Mouse (Mus musculus) hematopoietic stem cell, adult 5-6 weeks (primary cell): ENCODE measurements at regions not wholly inside any gene's neighbourhood (a gene's known extent, or its start where the extent isn't known, plus 50 kb on each side); places are given as distances from the start of the nearest gene placed in this dataset.

Source experiments
- ATAC-seq, 2 experiments: fragments of 125-278 bp in 1 of 2; replicated peaks in 1 of 2; 2 replicates each; pipeline ENCODE4 v1.8.0; 2016 to 2017; ENCODE audit warnings: inconsistent platforms in 2 of 2, mild to moderate bottlenecking in 2 of 2, moderate number of reproducible peaks in 2 of 2, low read depth in 1 of 2, moderate TSS enrichment in 1 of 2; ENCODE audit not compliant: low FRiP score in 2 of 2, poor library complexity in 2 of 2, severe bottlenecking in 2 of 2, insufficient read depth in 1 of 2, low TSS enrichment in 1 of 2

DNA sequence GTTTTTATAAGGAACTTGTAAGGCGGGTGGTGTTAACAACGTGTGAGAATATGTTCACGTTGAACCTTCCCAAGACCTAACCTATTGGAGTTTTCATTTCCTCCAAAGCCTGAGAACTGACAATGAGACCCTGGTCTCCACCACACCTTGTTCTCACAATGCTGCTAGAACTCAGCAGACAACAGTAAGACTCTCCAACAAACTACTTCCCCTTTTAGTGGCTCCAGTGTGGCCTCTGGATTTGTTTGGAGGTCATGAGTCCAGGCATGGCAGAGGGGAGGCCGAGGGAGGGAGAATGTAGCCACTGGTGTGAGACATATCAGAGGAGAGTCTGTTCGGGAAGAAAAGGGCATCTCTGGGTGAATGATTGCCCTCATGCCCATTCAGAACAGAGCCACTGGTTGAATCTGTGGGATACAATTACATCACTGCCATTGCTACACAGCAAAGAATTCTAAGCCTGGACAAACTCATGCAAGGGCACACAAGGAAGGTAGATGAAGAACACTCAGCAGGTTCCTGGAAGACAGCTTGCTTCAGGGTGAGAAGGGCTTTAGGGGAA lies 109.2 kb upstream of the Ccdc122 start:
- peak in 1 of 2 experiments; percentile 57; a peak in 2 of 4 replicates for ATAC-seq

DNA sequence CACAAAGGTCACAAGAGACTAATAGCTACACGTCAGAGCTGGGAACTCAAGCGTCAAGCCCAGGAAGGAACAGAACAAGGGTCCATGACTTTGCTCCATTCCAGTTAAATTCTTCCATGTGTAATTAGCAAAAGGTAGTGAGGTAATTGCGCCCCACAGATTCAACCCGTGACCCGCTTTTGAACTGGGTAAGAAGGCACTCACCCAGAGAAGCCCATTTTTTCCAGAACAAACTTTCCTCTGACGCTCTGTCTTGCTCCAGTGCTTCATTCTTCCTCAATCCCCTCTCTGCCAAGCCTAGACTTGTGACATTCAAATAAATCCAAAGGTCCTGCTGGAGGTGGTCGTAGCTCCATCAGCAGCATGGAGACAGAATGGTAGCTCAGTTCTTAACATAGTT lies 110.2 kb upstream of the Ccdc122 start:
- ATAC-seq: no peak

DNA sequence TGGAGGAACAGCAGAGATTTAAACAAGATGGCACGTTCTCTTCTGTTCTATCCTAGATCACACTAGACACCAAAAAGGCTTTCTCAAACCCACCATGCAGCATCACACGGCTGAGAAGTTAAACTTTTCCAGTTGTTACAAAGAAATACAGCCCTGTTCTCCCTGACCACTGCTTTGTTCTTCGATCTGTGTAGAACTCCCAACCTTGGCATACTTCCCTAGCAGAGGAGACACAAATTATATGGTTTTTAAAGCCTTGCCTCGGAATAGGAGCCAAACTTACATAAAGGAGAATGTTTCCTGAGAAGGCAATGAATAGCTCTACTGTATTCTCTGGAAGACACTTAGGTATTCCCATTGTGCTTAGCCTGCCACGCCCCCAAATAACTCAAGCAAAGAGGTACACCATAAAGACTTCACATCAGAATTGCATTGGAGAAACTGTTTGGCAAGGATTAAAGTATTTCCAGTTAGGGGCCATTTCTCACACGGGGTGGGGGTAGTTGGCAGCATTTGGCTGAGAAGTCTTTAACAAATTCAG lies 114.1 kb upstream of the Ccdc122 start:
- no peak for ATAC-seq

DNA sequence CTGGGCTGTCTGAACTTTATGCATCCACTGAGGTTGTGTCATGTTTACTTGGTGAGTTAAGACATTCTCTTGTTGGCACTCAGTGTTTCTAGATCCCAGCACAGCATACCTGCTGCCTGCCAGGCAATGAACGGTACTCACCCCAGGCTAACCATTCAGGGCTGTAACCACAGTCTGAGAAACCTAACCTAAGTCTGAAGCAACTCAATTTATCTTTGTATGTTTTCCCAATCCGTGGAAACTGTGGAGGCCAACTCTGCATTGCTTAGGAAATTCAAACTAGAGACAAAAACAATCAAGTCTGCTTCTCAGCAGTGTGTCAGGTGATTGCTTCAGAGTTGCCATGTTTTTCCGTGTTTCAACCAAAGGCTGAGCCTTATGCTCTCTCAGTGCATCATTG lies 118.5 kb upstream of the Ccdc122 start:
- no peak for ATAC-seq

DNA sequence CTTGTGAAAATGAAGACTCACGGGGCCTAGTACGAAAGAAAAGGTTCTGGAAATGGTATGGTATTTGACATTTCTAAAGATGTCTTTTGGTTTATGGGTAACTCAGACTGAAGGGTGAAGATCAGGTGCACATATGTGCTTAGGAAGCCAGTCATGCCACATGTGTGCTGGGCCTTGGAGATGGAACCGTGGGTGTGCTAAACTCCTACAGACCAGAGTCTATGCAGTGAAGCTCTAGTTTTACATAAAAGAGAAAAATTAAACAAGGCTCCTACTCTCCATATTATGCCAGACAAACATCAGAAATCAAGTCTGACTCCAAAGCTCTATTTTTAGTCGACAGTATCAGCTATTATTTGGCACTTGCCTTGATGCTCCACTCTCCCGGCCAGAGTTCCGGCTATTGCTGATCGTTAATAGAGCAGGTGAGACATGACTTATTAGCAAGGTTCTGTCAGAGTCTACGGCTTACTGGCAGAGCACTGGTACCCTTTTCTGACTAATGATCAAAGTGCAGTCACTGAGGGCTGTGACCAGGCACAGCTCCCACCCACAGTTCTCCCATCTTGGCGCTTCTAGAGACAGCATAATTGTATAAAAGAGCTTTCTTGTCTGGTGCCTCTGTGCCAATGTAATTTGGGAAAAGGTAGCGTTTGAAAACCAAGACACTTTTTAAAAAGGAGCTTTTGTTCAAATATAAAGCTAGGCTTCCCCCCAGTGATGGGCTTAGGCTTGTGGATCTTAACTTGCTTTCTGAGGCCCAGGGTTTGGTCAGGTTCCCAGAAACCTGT lies 119.2 kb upstream of the Ccdc122 start:
- no peak for ATAC-seq

DNA sequence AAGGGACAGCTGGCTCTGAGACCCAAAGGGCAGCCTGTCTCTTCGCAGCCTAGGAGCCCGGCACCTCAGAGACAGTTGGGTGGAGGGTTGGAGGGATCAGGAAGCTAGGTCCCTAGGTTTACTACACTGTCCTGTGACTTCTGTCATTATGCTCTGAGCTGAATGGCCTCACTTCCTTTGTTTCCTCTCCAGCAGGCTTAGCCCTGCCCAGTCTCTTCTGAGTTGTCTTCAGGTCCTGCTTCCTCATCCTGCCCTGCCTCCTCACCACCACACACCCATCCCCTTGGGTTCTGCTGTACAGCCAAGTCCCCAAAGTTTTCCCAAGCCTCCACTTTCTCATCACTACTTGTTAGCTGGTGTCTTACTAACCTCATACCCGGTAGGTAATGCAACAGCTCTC lies 122.7 kb upstream of the Ccdc122 start:
- ATAC-seq: peak in 1 of 2 experiments; percentile 29; a peak in 1 of 4 replicates

DNA sequence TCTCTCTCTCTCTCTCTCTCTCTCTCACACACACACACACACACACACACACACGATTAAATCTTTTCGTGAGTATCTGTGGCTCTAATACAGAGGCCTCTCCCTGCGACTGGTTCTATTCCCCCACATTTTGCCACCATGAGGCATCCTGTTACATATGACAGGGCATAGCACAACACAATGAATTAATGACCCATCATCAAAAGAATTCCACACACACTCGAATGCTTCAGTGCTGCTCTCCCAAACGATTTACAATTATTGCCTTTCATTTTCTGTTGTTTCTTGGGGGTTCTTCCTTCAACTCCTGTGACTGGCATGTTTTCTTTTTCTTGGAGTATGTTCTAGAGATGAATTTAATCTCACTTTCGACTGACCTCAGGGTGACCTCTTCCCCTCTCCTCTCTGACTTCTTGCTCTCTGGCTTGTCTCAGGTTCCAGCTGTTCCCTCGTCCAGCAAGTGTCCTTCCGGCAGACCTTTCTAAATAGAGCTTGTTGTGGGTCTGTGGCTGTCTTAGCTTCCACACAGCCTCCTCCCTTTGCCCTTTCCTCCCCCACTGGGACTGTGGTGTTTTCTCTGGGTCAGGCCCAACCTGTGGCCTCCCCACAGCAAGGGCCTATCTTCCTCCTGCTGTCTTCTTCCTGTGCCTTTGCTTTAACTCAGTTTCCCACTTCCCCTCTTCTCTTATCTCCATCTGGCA lies 124.1 kb upstream of the Ccdc122 start:
- peak; percentile 14 to 62; a peak in 3 of 4 replicates for ATAC-seq

DNA sequence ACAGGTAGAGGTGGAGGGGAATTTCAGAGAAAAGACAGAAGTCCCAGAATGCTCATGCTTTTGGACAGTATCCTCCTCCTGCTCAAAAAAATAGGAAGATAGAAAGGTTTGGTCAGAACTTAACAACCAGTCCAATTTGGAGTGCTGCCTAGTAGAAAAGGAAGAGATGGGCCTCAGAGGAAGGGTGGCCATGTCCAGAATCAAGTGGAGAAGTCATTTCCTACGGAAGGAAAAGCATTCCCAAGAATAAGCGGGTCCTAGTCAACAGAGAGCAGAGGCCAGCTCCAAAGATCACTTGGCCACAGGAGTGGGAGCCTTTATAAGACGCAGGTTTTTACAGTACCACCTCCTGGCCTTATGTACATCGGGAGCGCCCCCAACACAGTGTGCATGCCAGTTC lies 125.3 kb upstream of the Ccdc122 start:
- ATAC-seq: no peak

DNA sequence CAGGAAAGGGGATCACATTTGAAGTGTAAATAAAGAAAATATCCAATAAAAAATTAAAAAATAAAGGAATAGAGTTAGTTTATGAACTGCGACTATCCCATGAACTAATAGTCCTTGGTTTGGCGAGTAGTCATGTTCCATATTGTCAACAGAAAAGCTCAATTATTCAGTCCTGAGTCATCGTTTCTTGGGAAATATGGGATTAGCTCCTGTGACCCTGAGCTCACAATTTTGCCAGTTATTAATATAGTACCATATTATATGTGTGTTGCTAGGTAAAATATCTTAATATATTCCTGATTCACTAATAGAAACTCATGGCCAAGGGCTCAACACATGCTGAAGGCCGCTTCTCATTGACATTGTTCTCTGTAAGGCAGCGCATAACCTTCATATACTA lies 126.4 kb upstream of the Ccdc122 start:
- ATAC-seq: no peak

DNA sequence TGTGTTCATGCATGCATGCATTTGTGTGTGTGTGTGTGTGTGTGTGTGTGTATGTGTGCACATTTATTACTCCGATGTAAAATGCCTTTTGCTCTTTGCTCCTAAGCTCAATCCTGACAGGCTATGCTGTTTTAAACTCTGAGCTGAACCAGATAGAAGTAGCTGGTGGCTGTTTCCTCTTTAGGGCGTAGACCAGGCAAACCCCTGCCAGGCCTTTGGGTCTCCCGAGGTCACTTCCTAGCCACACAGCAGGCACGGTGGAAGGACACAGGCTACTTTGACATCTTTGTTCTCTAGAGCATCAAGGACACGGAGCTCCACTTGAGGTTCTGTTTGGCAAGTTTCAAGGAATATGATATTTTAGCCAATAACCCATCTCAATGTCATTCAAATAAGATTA lies 128.6 kb upstream of the Ccdc122 start:
- ATAC-seq: no peak

DNA sequence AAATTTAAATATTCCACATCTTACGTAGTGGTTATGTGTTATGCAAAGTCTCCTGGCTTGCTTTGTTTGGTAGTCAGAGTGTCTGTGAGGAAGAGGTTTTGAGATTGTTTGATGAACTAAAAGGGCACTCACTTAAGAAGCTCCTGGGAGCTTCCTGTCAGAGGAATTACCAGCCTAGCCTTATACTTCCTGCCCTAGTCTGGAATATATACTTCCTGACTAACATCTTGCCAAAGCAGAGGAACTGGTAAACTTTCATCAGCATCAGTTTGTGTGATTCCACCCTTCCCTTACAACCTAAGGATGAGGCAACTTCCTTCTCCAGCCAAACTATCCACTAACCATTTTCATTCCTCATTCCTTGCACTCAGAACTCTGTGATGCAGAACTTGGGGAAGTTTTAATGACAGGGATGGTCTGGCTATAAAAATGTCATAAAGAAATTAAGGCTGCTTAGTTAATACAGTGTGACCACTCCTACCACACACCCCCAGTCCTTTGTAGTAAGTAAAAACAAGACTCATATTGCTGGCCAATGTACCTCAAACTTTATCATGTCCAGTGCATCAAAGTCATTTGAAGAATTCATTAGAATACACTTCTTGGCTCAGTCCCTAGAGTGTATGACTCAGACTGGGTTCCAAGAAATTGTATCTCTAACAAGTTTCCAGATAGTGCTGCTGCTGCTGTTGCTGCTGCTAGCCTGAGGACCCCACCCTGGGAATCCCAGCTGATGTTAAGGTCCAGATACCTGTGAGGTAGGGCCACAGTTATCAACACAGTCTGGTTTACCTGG lies 133.4 kb upstream of the Ccdc122 start:
- ATAC-seq: no peak

DNA sequence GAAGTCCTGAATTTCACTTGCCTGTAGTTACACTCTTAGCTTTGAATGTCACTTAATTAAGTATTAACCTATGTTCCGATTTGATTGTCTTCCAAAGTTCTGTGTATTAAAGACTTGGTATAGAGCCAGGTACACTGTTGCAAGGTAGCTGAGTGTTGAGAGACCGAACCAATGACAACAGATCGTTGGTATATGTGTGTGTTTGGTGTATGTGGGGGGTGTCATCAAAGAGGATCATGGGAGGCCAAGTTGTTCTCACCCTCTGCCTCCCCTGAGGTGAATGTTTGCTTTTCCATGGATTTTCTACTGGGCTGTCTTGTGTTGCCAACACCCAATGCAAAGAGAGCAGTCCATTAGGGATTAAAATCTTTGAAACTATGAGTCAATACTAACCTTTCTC lies 135.1 kb upstream of the Ccdc122 start:
- no peak for ATAC-seq

DNA sequence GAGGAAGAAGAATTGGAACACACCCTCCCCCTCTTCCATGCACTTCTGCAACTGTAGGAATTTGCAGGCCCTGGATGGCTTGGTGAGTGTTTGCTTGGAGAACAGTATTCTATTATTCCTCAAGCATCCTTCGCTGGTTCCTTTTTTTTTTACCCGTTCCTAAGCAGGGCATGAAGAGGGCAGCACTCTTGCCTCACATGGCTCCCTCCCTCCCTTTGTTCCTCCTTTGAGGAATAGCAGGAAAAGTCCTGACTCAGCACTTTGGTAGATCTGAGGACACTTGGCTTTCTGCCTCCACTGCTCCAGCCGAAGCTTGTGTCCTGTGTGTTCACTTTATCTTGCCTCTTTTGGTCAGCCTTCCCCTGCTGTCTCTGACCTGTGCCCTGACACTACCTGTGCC lies 137.2 kb upstream of the Ccdc122 start:
- no peak for ATAC-seq

DNA sequence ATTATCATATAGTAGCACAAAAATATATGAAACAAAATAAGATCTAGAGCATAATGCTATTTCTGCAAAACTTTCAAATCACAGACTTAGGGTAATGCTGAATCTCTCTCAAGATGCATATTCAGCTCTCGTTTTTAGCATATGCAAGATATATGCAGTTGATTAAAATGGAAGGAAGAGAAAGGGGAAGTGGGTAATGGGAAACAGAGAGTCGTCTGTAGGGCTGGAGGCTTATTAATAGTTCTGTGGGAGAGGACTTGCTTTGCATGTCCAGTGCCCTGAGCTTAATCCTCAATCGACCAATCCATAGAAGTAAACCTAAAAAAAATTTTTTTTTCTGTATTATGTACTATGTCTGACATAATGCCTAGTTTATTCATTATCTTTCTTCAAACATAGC lies 148.9 kb upstream of the Ccdc122 start:
- 0 out of 4 replicates have a peak, but pooled peaks of 1 of the 2 experiments have one; percentile 37 for ATAC-seq

DNA sequence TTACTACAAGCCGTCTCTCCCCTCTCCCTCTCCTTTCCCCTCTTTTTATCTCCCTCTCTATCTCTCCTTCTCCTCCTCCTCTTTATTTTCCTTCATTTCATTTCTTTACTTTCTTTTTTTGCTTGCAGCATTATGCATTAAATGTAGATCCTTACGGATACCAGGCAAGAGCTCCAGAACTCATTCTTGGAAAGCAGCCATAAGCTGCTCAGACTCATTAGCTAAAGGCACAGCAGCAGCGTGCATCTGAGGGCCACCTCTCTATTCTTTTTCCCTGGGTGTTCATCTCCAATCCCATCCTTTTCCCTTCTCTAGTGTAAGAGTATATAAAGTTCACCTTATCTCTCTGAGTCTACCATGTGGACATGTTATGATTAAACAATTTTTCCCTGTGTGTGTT lies 149.4 kb upstream of the Ccdc122 start:
- no peak for ATAC-seq

DNA sequence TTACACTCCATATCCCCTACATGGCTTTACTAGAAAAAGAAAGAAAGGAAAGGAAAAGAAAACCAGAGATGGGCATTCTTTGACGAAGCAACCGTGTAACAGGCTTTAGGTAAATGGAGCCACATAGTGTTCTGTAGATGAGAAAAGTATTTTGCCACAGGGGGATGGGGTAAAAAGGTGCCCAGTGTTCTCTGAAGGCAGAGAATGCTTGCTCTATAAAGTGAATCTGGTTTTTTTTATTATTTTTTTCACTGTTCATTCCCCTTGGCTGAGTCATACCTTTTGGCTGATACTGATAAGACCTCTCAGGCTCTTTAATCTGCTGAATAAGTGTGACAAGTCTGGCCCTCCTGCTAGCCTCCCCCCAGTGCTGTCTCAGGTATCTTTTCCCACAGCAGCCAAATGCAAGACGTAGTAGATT lies 153.3 kb upstream of the Ccdc122 start:
- ATAC-seq: peak; percentile 62; a peak in 3 of 4 replicates

DNA sequence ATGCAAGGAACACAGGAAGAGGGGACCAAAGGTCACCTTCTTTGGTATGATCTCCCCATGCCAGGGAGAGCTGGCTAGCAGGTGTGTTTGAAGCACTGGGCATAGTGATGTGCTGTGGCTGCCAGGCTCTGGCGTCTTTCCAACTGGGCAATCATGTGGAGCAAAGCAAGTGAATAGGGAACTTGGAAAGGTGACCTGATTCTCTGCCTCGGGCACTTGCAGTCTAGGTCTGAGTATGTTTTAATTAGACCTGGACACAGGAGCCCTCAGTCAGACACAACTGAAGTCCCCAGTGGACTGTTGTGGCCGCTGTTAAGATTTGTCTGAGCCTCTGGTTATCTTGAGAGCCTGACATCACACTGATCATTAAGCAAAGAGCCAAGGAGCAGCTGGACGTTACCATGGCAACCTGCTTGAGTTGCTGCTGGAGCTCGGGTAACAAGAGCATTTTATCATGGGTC lies 153.8 kb upstream of the Ccdc122 start:
- peak; percentile 22 to 36; a peak in 2 of 4 replicates for ATAC-seq
